Mouse (Mus musculus): ENCODE results near the gene Tubg2.

Tubg2 gene

GRCm38 (mm10) chr11:101167211-101167962 lies 11.7 kb downstream of the Tubg2 start:
- no peak for DNase-seq

DNA sequence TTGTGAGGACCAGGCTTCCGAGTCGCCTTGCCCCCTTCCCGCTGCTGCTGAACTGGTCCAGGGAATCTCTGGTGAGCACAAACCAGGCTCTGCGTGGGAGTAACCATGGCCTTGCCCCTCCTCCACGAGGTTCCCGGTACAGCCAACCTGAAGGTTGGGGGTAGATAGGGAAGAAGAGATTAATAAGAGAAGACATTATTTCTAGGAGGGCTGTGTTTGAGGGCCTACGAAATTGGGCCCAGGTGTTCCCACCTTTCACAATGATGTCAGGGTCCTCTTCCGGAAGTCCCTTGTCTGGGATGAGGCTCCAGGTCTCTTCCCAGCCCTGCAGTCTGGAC lies 12.2 kb downstream of the Tubg2 start:
- no peak for DNase-seq

GRCm38 (mm10) chr11:101168301-101168980 lies 12.7 kb downstream of the Tubg2 start:
- no peak for DNase-seq

GRCm38 (mm10) chr11:101169301-101170107 lies 13.8 kb downstream of the Tubg2 start:
- no peak for DNase-seq

DNA sequence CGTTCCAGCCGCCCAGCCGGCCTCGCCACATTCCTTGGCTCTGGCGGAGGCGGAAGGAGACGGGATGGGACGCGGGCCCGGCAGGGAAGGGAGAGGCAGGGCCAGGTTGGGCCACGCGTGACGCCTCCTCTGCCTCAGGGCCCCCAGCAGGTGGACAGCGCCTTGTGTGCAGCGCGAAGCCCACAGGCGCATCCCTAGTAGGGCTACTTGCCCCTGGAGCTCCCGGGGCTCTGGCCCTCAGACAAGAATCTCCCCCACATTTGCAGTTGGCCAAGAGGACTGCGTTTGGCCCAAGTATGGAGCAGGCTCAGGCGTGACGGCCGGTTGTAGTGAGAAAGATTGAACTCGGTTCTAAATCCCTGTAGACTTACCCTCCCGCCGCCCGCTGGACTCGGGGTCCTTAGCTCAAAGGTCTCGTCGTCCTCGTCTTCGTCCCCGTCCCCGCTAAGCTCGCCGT lies 14.7 kb downstream of the Tubg2 start, which contains the start of gene Cntnap1:
Cntnap1 (plus strand) TSS at position 170 of the 457 bp plus-strand sequence.
- DNase-seq = no peak

DNA sequence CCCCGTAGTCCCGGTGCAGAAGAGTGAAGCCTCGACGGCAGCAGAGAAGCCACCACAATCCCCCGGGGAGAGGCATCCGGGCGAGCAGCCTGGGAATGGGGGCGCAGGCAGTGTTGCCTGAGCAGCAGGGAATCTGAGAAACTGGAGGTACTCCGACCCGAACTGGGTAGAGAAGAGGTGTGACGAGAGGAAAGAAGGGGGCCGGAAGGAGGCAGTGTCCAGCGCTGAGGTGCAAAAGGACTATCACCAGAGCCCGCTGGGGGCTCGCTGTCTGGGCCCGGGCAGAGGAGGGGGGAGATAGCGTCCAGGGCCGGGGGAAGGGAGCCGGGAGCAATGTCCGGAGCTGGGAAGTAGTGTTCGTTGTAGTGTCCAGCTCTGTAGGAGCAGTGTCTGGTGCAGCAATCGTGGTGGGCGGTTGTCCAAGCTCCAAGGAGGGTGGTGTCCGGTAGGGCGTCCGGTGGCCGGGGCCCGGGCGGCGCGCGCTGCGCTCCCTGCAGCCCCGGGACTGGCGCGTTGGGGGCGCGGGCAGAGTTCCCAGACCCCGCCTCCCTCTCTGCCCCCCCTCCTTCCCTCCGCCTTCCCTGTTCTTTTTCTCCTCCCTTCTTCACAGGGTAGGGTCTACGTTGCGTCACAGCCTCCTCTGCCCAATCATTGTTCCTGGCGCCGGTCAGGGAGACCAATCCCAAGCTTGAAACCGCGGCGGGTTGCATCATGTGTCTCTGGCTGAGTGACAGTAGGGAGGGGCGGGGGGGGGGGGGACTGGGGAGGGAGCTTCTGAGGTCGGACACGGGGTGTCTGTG lies 15.3 kb downstream of the Tubg2 start, which contains the start of gene Plekhh3:
Plekhh3 (minus strand) TSS at position 541 of the 800 bp plus-strand sequence.
- peak; percentile 99 for DNase-seq

GRCm38 (mm10) chr11:101171721-101172433 lies 16.2 kb downstream of the Tubg2 start:
- DNase-seq = peak; percentile 61

DNA sequence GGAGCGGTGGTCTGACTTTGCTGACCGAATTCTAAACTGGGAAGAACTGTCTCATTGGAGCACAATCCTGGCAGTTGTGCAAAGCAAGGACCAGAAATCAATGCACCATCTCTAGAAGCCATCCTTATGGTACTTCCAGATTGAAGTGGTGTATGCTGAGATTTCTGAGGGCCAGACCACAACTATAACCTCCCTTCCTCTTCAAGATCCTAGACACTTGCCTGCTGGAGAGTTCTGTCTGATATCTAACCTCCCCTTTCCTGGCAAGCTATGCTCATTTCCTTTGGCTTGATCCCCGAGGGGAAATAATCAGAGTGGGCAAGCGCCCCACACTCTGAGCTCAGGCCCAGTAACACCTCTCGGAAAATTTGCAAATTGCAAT lies 16.7 kb downstream of the Tubg2 start:
- no peak for DNase-seq

DNA sequence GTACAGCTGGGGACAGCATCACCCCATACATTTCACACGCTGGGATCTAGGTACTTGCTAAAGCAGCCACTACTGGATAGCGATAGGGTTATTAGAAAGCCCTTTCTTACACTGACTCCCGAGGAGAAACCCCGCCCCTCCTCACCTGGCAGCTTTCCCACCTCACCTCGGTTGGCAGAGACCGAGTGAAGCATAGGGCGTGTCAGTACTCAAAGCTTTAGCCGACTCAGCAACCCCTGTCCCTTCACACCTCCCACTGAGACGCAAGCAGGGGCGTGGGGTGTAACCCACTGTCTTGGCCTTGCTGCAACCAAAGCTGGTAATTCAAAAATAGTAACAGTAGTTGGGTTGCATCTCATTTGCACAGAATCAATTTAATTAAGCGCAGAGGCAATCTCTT lies 17.4 kb downstream of the Tubg2 start:
- no peak for DNase-seq

GRCm38 (mm10) chr11:101173631-101174388 lies 18.1 kb downstream of the Tubg2 start:
- no peak for DNase-seq

DNA sequence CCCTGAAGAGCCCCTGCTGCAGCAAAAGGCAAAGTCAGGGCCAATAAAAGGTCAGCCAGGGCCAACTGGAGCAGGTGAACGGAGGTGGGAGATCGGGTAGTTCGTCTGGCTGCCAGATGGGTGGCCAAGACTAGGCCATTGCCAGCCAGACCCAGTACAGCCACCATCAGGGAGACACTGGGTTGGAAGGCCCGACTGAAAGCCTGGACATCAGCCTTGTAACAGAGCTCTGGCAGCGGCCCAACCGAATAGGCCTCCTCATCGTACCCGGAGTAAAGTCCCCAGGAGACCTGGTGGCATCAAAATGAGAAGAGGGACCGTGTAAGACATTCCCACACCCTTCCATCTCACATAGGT lies 18.7 kb downstream of the Tubg2 start:
- DNase-seq = no peak

GRCm38 (mm10) chr11:101174851-101175628 lies 19.3 kb downstream of the Tubg2 start, which contains the start of gene Ccr10:
TSS of gene Ccr10 (minus strand) at chr11:101175443.
- no peak for DNase-seq

GRCm38 (mm10) chr11:101175636-101176116 lies 20.0 kb downstream of the Tubg2 start:
- peak; percentile 61 for DNase-seq

GRCm38 (mm10) chr11:101176117-101176691 lies 20.5 kb downstream of the Tubg2 start:
- DNase-seq = no peak

GRCm38 (mm10) chr11:101176933-101177773 lies 21.4 kb downstream of the Tubg2 start:
- peak; percentile 78 for DNase-seq

DNA sequence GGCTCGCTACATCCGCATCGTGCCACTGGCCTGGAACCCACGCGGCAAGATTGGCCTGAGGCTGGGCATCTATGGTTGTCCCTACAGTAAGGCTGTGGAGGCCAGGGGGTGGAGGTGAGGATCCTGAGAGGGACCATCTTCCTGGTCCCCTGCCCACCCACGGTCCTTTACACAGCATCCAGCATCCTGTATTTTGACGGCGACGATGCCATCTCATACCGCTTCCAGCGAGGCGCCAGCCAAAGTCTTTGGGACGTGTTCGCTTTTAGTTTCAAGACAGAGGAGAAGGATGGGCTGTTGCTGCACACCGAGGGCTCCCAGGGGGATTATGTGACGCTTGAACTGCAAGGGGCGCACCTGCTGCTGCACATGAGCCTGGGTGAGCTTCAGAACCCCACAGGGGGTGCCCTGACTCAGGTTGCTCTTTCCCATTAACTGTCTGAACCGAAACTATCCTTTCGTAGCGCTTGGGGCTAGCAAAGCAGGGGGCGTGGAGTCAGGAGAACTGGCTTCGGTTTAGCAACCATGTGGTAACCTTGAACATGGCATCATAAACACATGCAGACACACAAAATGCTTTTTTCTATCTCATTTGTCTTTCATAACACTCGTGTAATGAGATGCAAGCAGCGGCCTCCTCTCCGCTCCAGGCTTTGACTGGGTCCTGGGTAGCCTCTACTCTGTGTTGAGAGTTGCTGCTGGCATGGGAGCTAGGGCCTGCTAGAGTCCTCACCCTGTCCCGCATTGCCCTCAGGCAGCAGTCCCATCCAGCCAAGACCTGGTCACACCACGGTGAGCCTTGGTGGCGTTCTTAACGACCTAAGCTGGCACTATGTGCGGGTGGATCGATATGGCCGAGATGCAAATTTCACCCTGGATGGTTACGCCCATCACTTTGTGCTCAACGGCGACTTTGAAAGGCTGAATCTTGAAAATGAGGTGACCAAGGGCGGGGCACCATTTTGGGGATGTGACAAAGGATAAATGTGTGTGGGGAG lies 22.7 kb downstream of the Tubg2 start:
- DNase-seq = no peak

DNA sequence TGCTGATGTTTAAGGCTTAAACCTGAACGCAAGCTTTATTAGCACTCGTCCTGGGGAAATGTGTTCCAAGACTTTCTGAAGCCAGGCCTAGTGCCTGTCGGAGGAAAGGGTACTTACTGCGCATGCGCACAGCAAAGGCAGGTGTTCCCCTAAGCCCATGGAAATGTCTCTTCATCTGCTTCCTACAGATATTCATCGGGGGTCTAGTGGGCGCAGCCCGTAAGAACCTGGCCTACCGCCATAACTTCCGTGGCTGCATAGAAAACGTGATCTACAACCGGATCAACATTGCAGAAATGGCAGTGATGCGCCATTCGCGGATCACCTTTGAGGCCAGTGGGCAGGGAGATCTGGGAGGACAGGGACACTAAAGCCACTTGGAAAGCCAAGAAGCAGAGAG lies 23.6 kb downstream of the Tubg2 start:
- no peak for DNase-seq
